Mouse (Mus musculus) cerebellum, adult 2 months (tissue): Measurements from ENCODE around the gene Foxn1.

Source experiments
- CTCF ChIP-seq: fragments of 200-500 bp; IDR thresholded peaks from 2 replicates; pipeline ENCODE4 v1.5.1; 2011; ENCODE audit warnings: low read depth, mild to moderate bottlenecking, control low read depth, low read length, moderate library complexity, borderline replicate concordance; ENCODE audit not compliant: insufficient read depth
- POLR2A ChIP-seq: fragments of 200-500 bp; IDR thresholded peaks from 2 replicates; pipeline ENCODE4 v1.6.1; 2011; ENCODE audit warnings: low read length, control low read depth, borderline replicate concordance; ENCODE audit not compliant: insufficient read depth

DNA sequence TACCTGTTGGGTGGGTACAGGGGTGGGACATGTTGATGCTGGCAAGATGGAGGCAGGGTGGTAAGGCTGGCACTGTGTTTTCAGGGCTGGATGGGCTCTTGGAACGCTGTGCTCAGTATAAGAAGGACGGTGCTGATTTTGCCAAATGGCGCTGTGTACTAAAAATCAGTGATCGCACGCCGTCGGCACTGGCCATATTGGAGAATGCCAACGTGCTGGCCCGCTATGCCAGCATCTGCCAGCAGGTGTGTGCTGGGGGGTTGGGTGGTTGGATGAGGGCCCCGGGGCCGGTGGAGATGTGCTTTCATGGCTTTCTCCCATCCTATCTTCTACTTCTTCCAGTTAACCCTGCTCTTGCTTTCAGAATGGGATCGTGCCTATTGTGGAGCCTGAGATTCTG, 61.4 kb downstream of the Foxn1 start:
- TF ChIP-seq CTCF (no peak), POLR2A (no peak)
